Mouse (Mus musculus) midbrain, embryonic 13.5 days (tissue): ENCODE data around the gene Igfbp3. TPM values are rescaled to one million over a fixed set of nuclear protein-coding genes. Genes with fewer than 3 reads are reported as not detected.

Experiments
- ATAC-seq: fragments of 200-750 bp; cut with Nextera tagmentation; 2 replicates; pipeline ENCODE4 v1.8.0; 2017; ENCODE audit warnings: mild to moderate bottlenecking, moderate TSS enrichment, moderate library complexity
- H3K27ac ChIP-seq: fragments of 300-500 bp; sonication (generic); 2 replicates; pipeline ENCODE4 v1.5.1; 2015; ENCODE audit warnings: inconsistent platforms, mild to moderate bottlenecking, moderate library complexity
- H3K27me3 ChIP-seq: fragments of 300-500 bp; sonication (generic); 2 replicates; pipeline ENCODE4 v1.6.1; 2015; ENCODE audit warnings: mild to moderate bottlenecking, inconsistent platforms
- H3K36me3 ChIP-seq: fragments of 300-500 bp; sonication (generic); 2 replicates; pipeline ENCODE4 v1.6.1; 2015; ENCODE audit warnings: mild to moderate bottlenecking, inconsistent platforms
- H3K4me1 ChIP-seq: fragments of 300-500 bp; sonication (generic); replicated peaks from 2 replicates; pipeline ENCODE4 v1.6.1; 2015; ENCODE audit warnings: inconsistent platforms
- H3K4me2 ChIP-seq: fragments of 300-500 bp; sonication (generic); replicated peaks from 2 replicates; pipeline ENCODE4 v1.6.1; 2015; ENCODE audit warnings: moderate library complexity, mild to moderate bottlenecking, inconsistent platforms
- H3K4me3 ChIP-seq: fragments of 300-500 bp; sonication (generic); replicated peaks from 2 replicates; pipeline ENCODE4 v1.5.1; 2015; ENCODE audit warnings: mild to moderate bottlenecking, inconsistent platforms
- H3K9ac ChIP-seq: fragments of 300-500 bp; sonication (generic); replicated peaks from 2 replicates; pipeline ENCODE4 v1.6.1; 2015; ENCODE audit warnings: mild to moderate bottlenecking, inconsistent platforms
- H3K9me3 ChIP-seq: fragments of 300-500 bp; sonication (generic); 2 replicates; pipeline ENCODE4 v1.6.1; 2016; ENCODE audit warnings: mild to moderate bottlenecking, inconsistent platforms
- WGBS: fragments of 180-500 bp; shearing (Covaris S2); methylation state at CpG from one replicate; pipeline ENCODE4 v1.1.7; 2015; 5-methylcytosine and 5-hydroxymethylcytosine counted together
- polyA plus RNA-seq: library from polyadenylated mRNA; unstranded; fragments of >200 nt; fragmentation: Nextera tagmentation; extraction: Ambion mirVana; gene quantifications from 2 replicates; pipeline ENCODE4 v1.2.1, GENCODE M21; 2015

Igfbp3 gene
- polyA plus RNA-seq, 1 experiment from 2014 or later, result 7.1 TPM

GRCm38 (mm10) chr11:7158196-7158595 lies 55.5 kb downstream of the Igfbp3 start:
- ATAC-seq, result no peak
- peaks cover 16% of the 10 kb centered on the region for H3K4me1 ChIP-seq
- no peak overlapping the region for H3K9ac ChIP-seq
- no peak overlapping the region for H3K4me2 ChIP-seq
- H3K27me3 ChIP-seq, result no peaks in the 10 kb centered on the region
- 91% methylated on average over 6 of the region's 6 CpGs for WGBS
- H3K36me3 ChIP-seq, result no peaks in the 10 kb centered on the region
- no peaks in the 10 kb centered on the region for H3K9me3 ChIP-seq
- H3K27ac ChIP-seq, result no peak overlapping the region
- H3K4me3 ChIP-seq, result no peak overlapping the region

GRCm38 (mm10) chr11:7156427-7156826 lies 57.3 kb downstream of the Igfbp3 start:
- Histone ChIP-seq H3K27ac (no peak overlapping the region), H3K9me3 (no peaks in the 10 kb centered on the region), H3K4me1 (peaks cover 15% of the 10 kb centered on the region), H3K4me2 (no peak overlapping the region), H3K27me3 (no peaks in the 10 kb centered on the region), H3K9ac (no peak overlapping the region), H3K36me3 (no peaks in the 10 kb centered on the region; the same call in 1 of the 2 replicates), H3K4me3 (no peak overlapping the region)
- ATAC-seq, result no peak
- WGBS, result 87% methylated on average over 4 of the region's 4 CpGs

Other genes with a start within 250 kb of the Igfbp3 start
- gene Adcy1, start 150.4 kb downstream of the Igfbp3 start, polyA plus RNA-seq, result 2.8 and 3.0 TPM in 2 replicates
- not detected in 2 replicates for gene Gm11985, start 25.4 kb downstream of the Igfbp3 start, polyA plus RNA-seq
- 0.09 and 0.17 TPM in 2 replicates for gene Igfbp1, start 16.1 kb downstream of the Igfbp3 start, polyA plus RNA-seq